Mouse (Mus musculus) adrenal gland (tissue): ENCODE measurements around the gene Ctcfl.

Source experiments
- intact Hi-C: fragments of 180-260 bp; cut with DNase I; formaldehyde crosslinking; loops from one replicate; pipeline ENCODE4 v1.15.1; 2025

Ctcfl gene

GRCm38 (mm10) chr2:173084871-173085270, 34.5 kb downstream of the Ctcfl start:
- intact Hi-C loops = loop anchor here (5.0 kb wide), 1 partner anchor 253 kb away; no protein-coding TSS in a partner anchor

- intact Hi-C loops = no loop called here
Observed at GRCm38 (mm10) chr2:173083712-173084475, 35.4 kb downstream of the Ctcfl start.

GRCm38 (mm10) chr2:173083106-173083505, 36.2 kb downstream of the Ctcfl start:
- intact Hi-C loops = no loop called here

GRCm38 (mm10) chr2:173082706-173083105, 36.6 kb downstream of the Ctcfl start:
- intact Hi-C loops = no loop called here

- intact Hi-C loops = loop anchor here (2.0 kb wide), 1 partner anchor 82 kb away; no protein-coding TSS in a partner anchor
Observed at GRCm38 (mm10) chr2:173080785-173081241, 38.5 kb downstream of the Ctcfl start.

GRCm38 (mm10) chr2:173079766-173080549, 39.4 kb downstream of the Ctcfl start:
- intact Hi-C loops = loop anchor here (2.0 kb wide), 1 partner anchor 81 kb away; no protein-coding TSS in a partner anchor

GRCm38 (mm10) chr2:173076921-173077320, 42.4 kb downstream of the Ctcfl start:
- intact Hi-C loops = no loop called here

GRCm38 (mm10) chr2:173073666-173074065, 45.7 kb downstream of the Ctcfl start:
- intact Hi-C loops = no loop called here

GRCm38 (mm10) chr2:173072948-173073347, 46.4 kb downstream of the Ctcfl start:
- intact Hi-C loops = no loop called here

GRCm38 (mm10) chr2:173064864-173065263, 54.5 kb downstream of the Ctcfl start:
- intact Hi-C loops = no loop called here

GRCm38 (mm10) chr2:173063219-173063618, 56.1 kb downstream of the Ctcfl start:
- intact Hi-C loops = no loop called here

GRCm38 (mm10) chr2:173061443-173062351, 57.6 kb downstream of the Ctcfl start:
- intact Hi-C loops = no loop called here

GRCm38 (mm10) chr2:173060450-173060849, 58.9 kb downstream of the Ctcfl start:
- intact Hi-C loops = no loop called here

GRCm38 (mm10) chr2:173058263-173058662, 61.1 kb downstream of the Ctcfl start:
- intact Hi-C loops = no loop called here

GRCm38 (mm10) chr2:173057623-173058022, 61.7 kb downstream of the Ctcfl start:
- intact Hi-C loops = no loop called here

- intact Hi-C loops = no loop called here
Observed at GRCm38 (mm10) chr2:173056882-173057315, 62.4 kb downstream of the Ctcfl start.

- intact Hi-C loops = no loop called here
Observed at GRCm38 (mm10) chr2:173056303-173056881, 62.9 kb downstream of the Ctcfl start.

- intact Hi-C loops = no loop called here
Observed at GRCm38 (mm10) chr2:173053846-173054245, 65.5 kb downstream of the Ctcfl start.

- intact Hi-C loops = no loop called here
Observed at GRCm38 (mm10) chr2:173052881-173053280, 66.4 kb downstream of the Ctcfl start.

- intact Hi-C loops = no loop called here
Observed at GRCm38 (mm10) chr2:173050604-173051382, 68.5 kb downstream of the Ctcfl start.
